Comparison of ENCODE assay signal across 15 mouse cellular contexts in the genomic region with DNA sequence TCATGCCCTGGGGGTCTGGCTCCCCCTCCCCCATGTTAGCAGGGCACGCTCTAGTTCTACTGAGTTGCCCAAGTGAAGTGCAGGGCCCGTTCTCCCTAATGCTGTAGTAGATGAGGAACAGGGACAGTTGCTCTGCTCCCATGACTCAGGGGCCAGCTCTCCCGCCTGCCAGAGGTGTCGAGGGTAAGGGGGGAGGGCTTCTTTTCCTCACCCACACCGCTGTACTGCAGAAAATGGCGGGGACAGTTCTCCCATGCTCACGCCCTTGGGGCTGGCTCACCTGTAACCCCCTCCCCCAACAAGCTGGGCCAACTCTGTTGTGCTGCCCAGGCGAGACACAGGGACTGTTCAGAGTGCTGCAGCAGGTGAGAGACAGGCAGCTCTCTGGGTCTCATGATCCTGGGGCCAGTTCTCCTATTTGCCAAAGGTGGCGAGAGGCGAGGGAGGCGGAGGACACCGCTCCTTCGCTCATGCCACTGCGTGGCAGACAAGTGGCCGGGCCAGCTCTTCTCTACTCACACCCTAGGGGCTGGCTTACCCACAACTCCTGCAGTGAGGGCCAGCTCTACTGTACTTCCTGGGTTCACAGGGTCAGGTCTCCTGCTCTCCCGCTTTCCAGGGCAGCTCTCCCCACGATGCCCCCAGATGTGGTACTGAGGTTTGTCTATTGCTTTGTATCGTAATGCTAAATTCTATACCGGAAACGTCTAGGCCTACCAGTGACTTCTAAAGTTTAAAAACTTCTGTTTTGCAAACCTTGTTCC. TPM values are rescaled to one million over a fixed set of nuclear protein-coding genes. Genes with fewer than 3 reads are reported as not detected.
DNase-seq lines count a peak whose midpoint lies in the region; ATAC-seq and TF ChIP-seq lines count a peak whose summit lies in the region.
"Had no signal": no experiment of that assay in that cellular context is flagged by ENCODE, and none has a peak within 500 bp of the region (broad histone marks: within the 10 kb centered on the region; RNA-seq: fewer than 3 reads in every experiment).

No protein-coding gene starts in this region.

- no peak overlapping the region for H3K9ac ChIP-seq in hindbrain, embryonic 12.5 days
- H3K9ac ChIP-seq in hindbrain, embryonic 11.5 days (ENCODE audit: low read depth, low read length), result no peak overlapping the region
- H3K9ac ChIP-seq in CH12.LX (ENCODE audit: insufficient read depth, low read depth), result peak overlapping the region; percentile 83
- no peak overlapping the region for H3K9ac ChIP-seq in liver, embryonic 13.5 days
- H3K9ac ChIP-seq: neural tube, embryonic 12.5 days had no signal

- 0 out of 2 replicates have a peak, but pooled peaks have one; percentile 29 for ATAC-seq in hindbrain, embryonic 12.5 days (ENCODE audit: low FRiP score)
- no peak for ATAC-seq in hindbrain, embryonic 11.5 days (ENCODE audit: low FRiP score)
- peak; percentile 50 for ATAC-seq in liver, embryonic 13.5 days (ENCODE audit: low read depth)

- dilution Hi-C loops in CH12.LX (cut with MboI; ENCODE audit: extremely low pct_ligation_motif_present, extremely low pct_unique_long_range_greater_than_20kb, low sequenced_read_pairs), result no loop called here

- DNase-seq in hindbrain, embryonic 11.5 days (ENCODE audit: low spot score), result no peak
- DNase-seq in CH12.LX (ENCODE audit: extremely low read depth), result peak; percentile 63
- DNase-seq in ZHBTc4 (ENCODE audit: low read depth, low spot score), result peak; percentile 42
- no peak for DNase-seq in liver, embryonic 13.5 days
- DNase-seq in left cerebral cortex, postnatal 4 days, result no peak
- DNase-seq in layer of hippocampus, adult 8-10 months (ENCODE audit: low spot score in 2 of 2), result no peak
- no peak for DNase-seq in adrenal gland, adult 2 months
- DNase-seq: cerebellum, postnatal 10 days; right cerebral cortex, postnatal 14 days; thymus, postnatal 36 days had no signal

- in situ Hi-C loops in CH12.LX (cut with MboI; ENCODE audit: low pct_ligation_motif_present, low pct_unique_long_range_greater_than_20kb, low sequenced_read_pairs), result no loop called here

- TF ChIP-seq RAD21 in CH12.LX (IDR thresholded peaks at IDR 0.05; ENCODE audit: low read depth, low read length), result no peak

- H3K27ac ChIP-seq in hindbrain, embryonic 12.5 days, result no peak overlapping the region
- H3K27ac ChIP-seq in hindbrain, embryonic 11.5 days (ENCODE audit: low read depth, low read length), result no peak overlapping the region
- peak overlapping the region; percentile 83 for H3K27ac ChIP-seq in CH12.LX (ENCODE audit: insufficient read depth, low read depth)
- no peak overlapping the region for H3K27ac ChIP-seq in liver, embryonic 13.5 days
- H3K27ac ChIP-seq: neural tube, embryonic 12.5 days had no signal

- no peaks in the 10 kb centered on the region for H3K36me3 ChIP-seq in hindbrain, embryonic 12.5 days
- H3K36me3 ChIP-seq in hindbrain, embryonic 11.5 days (ENCODE audit: control insufficient read depth, insufficient read depth, low read length), result no peaks in the 10 kb centered on the region
- H3K36me3 ChIP-seq in CH12.LX (replicated peaks in 1 of 2; ENCODE audit: control insufficient read depth in 1 of 2, insufficient read depth in 1 of 2, low read length in 1 of 2), result peaks cover 0 to 52% of the 10 kb centered on the region in 2 experiments
- H3K36me3 ChIP-seq in liver, embryonic 13.5 days, result no peaks in the 10 kb centered on the region
- H3K36me3 ChIP-seq: neural tube, embryonic 12.5 days had no signal

- 84% methylated on average over 20 of the region's 20 CpGs for WGBS in hindbrain, embryonic 12.5 days
- WGBS in hindbrain, embryonic 11.5 days, result 86% methylated on average over 20 of the region's 20 CpGs
- WGBS in liver, embryonic 13.5 days (ENCODE audit: insufficient replicate concordance), result 72% methylated on average over 20 of the region's 20 CpGs

- H3K4me1 ChIP-seq in hindbrain, embryonic 12.5 days, result no peaks in the 10 kb centered on the region
- H3K4me1 ChIP-seq in hindbrain, embryonic 11.5 days (replicated peaks; ENCODE audit: control insufficient read depth, insufficient read depth, low read length), result no peaks in the 10 kb centered on the region
- H3K4me1 ChIP-seq in CH12.LX (ENCODE audit: control insufficient read depth in 1 of 2, insufficient read depth in 2 of 2), result peaks cover 3 to 35% of the 10 kb centered on the region in 2 experiments; a peak in 3 of 4 replicates
- H3K4me1 ChIP-seq in liver, embryonic 13.5 days (replicated peaks), result no peaks in the 10 kb centered on the region
- H3K4me1 ChIP-seq: neural tube, embryonic 12.5 days had no signal

- TF ChIP-seq EP300 in CH12.LX (IDR thresholded peaks at IDR 0.05; ENCODE audit: low read length), result no peak

- no peak overlapping the region for H3K4me3 ChIP-seq in hindbrain, embryonic 12.5 days
- H3K4me3 ChIP-seq in hindbrain, embryonic 11.5 days (ENCODE audit: low read depth, low read length), result no peak overlapping the region
- H3K4me3 ChIP-seq in CH12.LX (replicated peaks in 1 of 3; ENCODE audit: low read depth in 2 of 3, low read length in 2 of 3, poor library complexity in 1 of 3), result peak overlapping the region; percentile 66 to 76 (median 66)
- H3K4me3 ChIP-seq in liver, embryonic 13.5 days (replicated peaks), result peak overlapping the region; percentile 12; the same call in 1 of the 2 replicates
- H3K4me3 ChIP-seq: neural tube, embryonic 12.5 days had no signal

- intact Hi-C loops in left cerebral cortex, postnatal 4 days (cut with DNase I), result no loop called here

- TF ChIP-seq CTCF in CH12.LX (conservative IDR thresholded peaks at IDR 0.05 in 1 of 2, IDR thresholded peaks at IDR 0.05 in 1 of 2; ENCODE audit: low read depth in 2 of 2, low read length in 2 of 2), result no peak

- H3K79me2 ChIP-seq in CH12.LX (replicated peaks; ENCODE audit: control insufficient read depth, extremely low read depth, insufficient read depth, poor library complexity, severe bottlenecking), result peaks cover 21% of the 10 kb centered on the region

- no peak overlapping the region for H3K4me2 ChIP-seq in hindbrain, embryonic 12.5 days (replicated peaks)
- no peak overlapping the region for H3K4me2 ChIP-seq in hindbrain, embryonic 11.5 days (replicated peaks; ENCODE audit: low read depth, low read length)
- H3K4me2 ChIP-seq in CH12.LX (ENCODE audit: insufficient read depth, low read depth, poor library complexity, severe bottlenecking), result peak overlapping the region; percentile 80
- no peak overlapping the region for H3K4me2 ChIP-seq in liver, embryonic 13.5 days
- H3K4me2 ChIP-seq: neural tube, embryonic 12.5 days had no signal

- peak; percentile 49 for TF ChIP-seq POLR2A in CH12.LX (IDR thresholded peaks at IDR 0.05; ENCODE audit: low read depth, low read length)

- H3K9me3 ChIP-seq in hindbrain, embryonic 12.5 days (replicated peaks), result no peaks in the 10 kb centered on the region
- no peaks in the 10 kb centered on the region for H3K9me3 ChIP-seq in hindbrain, embryonic 11.5 days (ENCODE audit: control insufficient read depth, low read length)
- no peaks in the 10 kb centered on the region for H3K9me3 ChIP-seq in CH12.LX (replicated peaks; ENCODE audit: low read length)
- H3K9me3 ChIP-seq in liver, embryonic 13.5 days (replicated peaks), result no peaks in the 10 kb centered on the region
- H3K9me3 ChIP-seq: neural tube, embryonic 12.5 days had no signal

- H3K27me3 ChIP-seq in hindbrain, embryonic 12.5 days, result no peaks in the 10 kb centered on the region; the same call in 1 of the 2 replicates
- no peaks in the 10 kb centered on the region for H3K27me3 ChIP-seq in hindbrain, embryonic 11.5 days (ENCODE audit: control insufficient read depth, insufficient read depth, low read length)
- no peaks in the 10 kb centered on the region for H3K27me3 ChIP-seq in CH12.LX (replicated peaks)
- H3K27me3 ChIP-seq in liver, embryonic 13.5 days, result no peaks in the 10 kb centered on the region
- H3K27me3 ChIP-seq: neural tube, embryonic 12.5 days had no signal

TF ChIP-seq in CH12.LX, 34 proteins besides CTCF, POLR2A, EP300 and RAD21 (continues in another document):
- TF ChIP-seq RCOR1 (conservative IDR thresholded peaks at IDR 0.05; ENCODE audit: low read depth, low read length) (no peak), MAX (IDR thresholded peaks at IDR 0.05; ENCODE audit: low read length) (peak; percentile 12; the same call in 1 of the 2 replicates), MEF2A (IDR thresholded peaks at IDR 0.05; ENCODE audit: borderline replicate concordance, low read depth, low read length) (no peak), ZKSCAN1 (IDR thresholded peaks at IDR 0.05; ENCODE audit: borderline replicate concordance, low read depth, low read length) (no peak), CHD1 (IDR thresholded peaks at IDR 0.05; ENCODE audit: low read depth, low read length) (no peak), NRF1 (IDR thresholded peaks at IDR 0.05; ENCODE audit: low read depth, low read length) (0 out of 2 replicates have a peak, but pooled peaks have one; percentile 26), USF2 (conservative IDR thresholded peaks at IDR 0.05; ENCODE audit: low read depth, low read length) (no peak), TCF12 (IDR thresholded peaks at IDR 0.05; ENCODE audit: low read depth, low read length) (no peak; the same call in 1 of the 2 replicates), IRF4 (IDR thresholded peaks at IDR 0.05; ENCODE audit: low read depth, low read length) (no peak)

RNA-seq across cellular contexts. Expression of gene Smoc1, which starts 7.9 kb away (rescaled TPM):
- polyA plus RNA-seq in hindbrain, embryonic 12.5 days (2016; fragmentation: Nextera tagmentation; extraction: Ambion mirVana), result 19.4 and 22.6 TPM in 2 replicates
- 12.9 and 18.7 TPM in 2 replicates for polyA plus RNA-seq in hindbrain, embryonic 11.5 days (2014; fragmentation: Nextera tagmentation; extraction: Ambion mirVana)
- total RNA-seq in CH12.LX (2012; rRNA removed) (11.5 and 11.6 TPM in 2 replicates), CH12.LX (2014; rRNA removed) (11.0 and 11.2 TPM in 2 replicates)
- polyA plus RNA-seq in CH12.LX (2012; ENCODE audit: insufficient read length, low read depth), result 23.0 and 23.5 TPM in 2 replicates
- 6.0 and 7.4 TPM in 2 replicates for polyA plus RNA-seq in liver, embryonic 13.5 days (2015; fragmentation: Nextera tagmentation; extraction: Ambion mirVana)
- total RNA-seq in left cerebral cortex, postnatal 4 days (2021), result 10 to 100 TPM; 15.8 to 17.2 TPM
- total RNA-seq in layer of hippocampus, adult 8-10 months (2022), result 10 to 100 TPM in 2 of 4 experiments, 1 to 10 TPM in 2; 8.3 to 15.7 (median 11.5) TPM
- total RNA-seq in adrenal gland, adult 2 months (2021), result 100 to 1,000 TPM; 159 to 164 TPM
- 230 and 305 TPM in 2 replicates for polyA plus RNA-seq in adrenal gland, adult 2 months (2012; rRNA removed)

RNA-seq across cellular contexts. Expression of gene Slc10a1, which starts 50.2 kb away (rescaled TPM):
- 0.45 and 0.65 TPM in 2 replicates for polyA plus RNA-seq in hindbrain, embryonic 12.5 days (2016; fragmentation: Nextera tagmentation; extraction: Ambion mirVana)
- 0.51 and 0.63 TPM in 2 replicates for polyA plus RNA-seq in hindbrain, embryonic 11.5 days (2014; fragmentation: Nextera tagmentation; extraction: Ambion mirVana)
- total RNA-seq in CH12.LX (2012; rRNA removed) (0.13 TPM in 2 replicates), CH12.LX (2014; rRNA removed) (not detected in 2 replicates)
- 0.20 and 0.23 TPM in 2 replicates for polyA plus RNA-seq in CH12.LX (2012; ENCODE audit: insufficient read length, low read depth)
- polyA plus RNA-seq in liver, embryonic 13.5 days (2015; fragmentation: Nextera tagmentation; extraction: Ambion mirVana), result 0.74 and 0.95 TPM in 2 replicates
- not detected for total RNA-seq in left cerebral cortex, postnatal 4 days (2021)
- not detected for total RNA-seq in layer of hippocampus, adult 8-10 months (2022)
- 1 to 10 TPM in 1 of 2 experiments, not detected in 1; 2.3 TPM for total RNA-seq in adrenal gland, adult 2 months (2021)
- 0.67 TPM in 1 of 2 replicates, not detected in the other for polyA plus RNA-seq in adrenal gland, adult 2 months (2012; rRNA removed)
- total RNA-seq: layer of hippocampus, postnatal 10 days; megakaryocyte-erythroid progenitor cell, adult 5-6 weeks had no signal
- polyA plus RNA-seq: gonadal fat pad, adult 2 months had no signal

Comparison
In these comparisons a context has a peak if more than half of its experiments do, and no peak if none do; other contexts are left out.
1. H3K4me3 ChIP-seq: peak in CH12.LX (3 of 3) and liver, embryonic 13.5 days (single experiment); none in hindbrain, embryonic 12.5 days (single experiment) and hindbrain, embryonic 11.5 days (single experiment).
2. DNase-seq: peak in CH12.LX (single experiment) and ZHBTc4 (single experiment); none in hindbrain, embryonic 11.5 days (single experiment), liver, embryonic 13.5 days (single experiment), left cerebral cortex, postnatal 4 days (single experiment), layer of hippocampus, adult 8-10 months (0 of 2) and adrenal gland, adult 2 months (single experiment).